Mouse (Mus musculus) liver, adult 2 months (tissue): ENCODE data around the gene Hpse2.

ENCODE experiments used
- CTCF ChIP-seq: fragments of 200-500 bp; IDR thresholded peaks from 2 replicates; pipeline ENCODE4 v1.5.1; 2011; ENCODE audit warnings: low read depth, low read length, control low read depth
- POLR2A ChIP-seq: fragments of 200-500 bp; IDR thresholded peaks from 2 replicates; pipeline ENCODE4 v1.6.1; 2011; ENCODE audit warnings: low read length, control low read depth; ENCODE audit not compliant: insufficient read depth; ENCODE audit errors: extremely low read depth

DNA sequence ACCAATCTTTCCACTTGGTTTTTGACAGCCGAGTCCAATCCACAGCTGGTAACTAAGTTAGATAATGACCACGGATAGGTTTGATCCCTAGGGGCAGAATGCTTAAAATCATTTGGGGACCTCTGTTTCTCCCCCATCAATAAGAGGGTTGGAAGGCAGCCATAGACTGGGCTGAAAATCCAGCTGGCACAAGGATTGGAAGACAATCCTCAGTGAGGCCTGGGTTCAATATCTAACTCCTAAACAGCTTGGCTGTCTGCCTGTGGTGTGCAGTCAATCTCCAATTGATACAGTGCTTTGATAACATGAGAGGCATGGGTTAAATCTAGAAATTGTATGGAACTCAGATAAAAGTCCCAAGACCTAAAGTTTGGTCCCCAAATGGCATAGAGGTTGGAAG is 345.4 kb downstream of the Hpse2 start:
- TF ChIP-seq CTCF = no peak
- TF ChIP-seq POLR2A = no peak
